Mouse (Mus musculus): ENCODE results near the gene Abca17. TPM values are rescaled to one million over a fixed set of nuclear protein-coding genes. Genes with fewer than 3 reads are reported as not detected.

Gene Abca17
- total RNA-seq, 2 experiments from 2014 or later, result 1.2 to 1.4 TPM

DNA sequence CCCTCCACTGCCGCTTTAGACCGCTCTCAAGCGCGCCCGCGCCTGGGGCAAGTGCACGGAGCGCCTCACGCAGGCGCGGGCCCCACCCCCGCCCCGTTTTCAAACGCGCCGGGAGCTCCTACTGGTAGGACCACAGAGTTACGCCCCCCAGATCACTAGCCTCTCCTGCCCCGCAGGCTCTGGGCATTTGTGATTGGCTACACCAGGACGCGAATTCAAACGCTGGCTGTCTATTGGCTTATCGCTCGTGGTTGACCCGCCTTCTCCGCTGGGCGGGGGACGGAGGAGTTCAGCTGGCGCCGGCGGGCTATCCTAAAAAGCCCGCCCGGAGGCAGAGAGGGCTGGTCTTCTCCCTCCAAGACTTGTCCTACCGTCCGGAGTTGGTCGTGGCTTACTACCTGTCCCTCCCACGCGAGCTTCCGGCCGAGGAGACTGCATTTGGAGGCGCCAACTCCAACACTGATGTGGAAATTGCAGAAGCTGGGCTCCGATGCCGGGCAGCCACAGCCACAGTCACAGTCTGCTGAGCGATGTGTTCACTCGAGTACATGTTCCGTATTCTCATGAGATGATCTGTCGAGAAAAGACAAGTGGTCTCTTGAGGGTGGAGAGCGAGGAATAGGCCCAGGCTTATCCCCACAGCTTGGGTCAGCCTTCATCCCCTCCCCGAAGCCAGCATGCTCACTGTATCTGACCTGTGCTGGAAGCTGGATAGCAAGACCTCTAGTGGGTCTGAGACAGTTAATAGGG is 99.4 kb downstream of the Abca17 start, which contains the start of gene Ccnf:
Gene Ccnf, minus strand, starts transcription at position 165 of the 750 bp plus-strand sequence.
- peak; percentile 95 to 99 for DNase-seq (ENCODE audit: low spot score in 2 of 2)
- intact Hi-C loops (cut with DNase I), result loop anchor here (2.0 to 5.0 kb wide), 2 partner anchors 83 to 96 kb away; partner anchors contain the start of gene Atp6v0c

- DNase-seq (ENCODE audit: low spot score in 2 of 2), result no peak
- intact Hi-C loops (cut with DNase I), result loop anchor here (2.0 to 5.0 kb wide), 2 partner anchors 82 to 96 kb away; partner anchors contain the start of gene Atp6v0c
Measured at GRCm38 (mm10) chr17:24250988-24251319, 99.9 kb downstream of the Abca17 start.

- intact Hi-C loops (cut with DNase I), result no loop called here
- no peak for DNase-seq (ENCODE audit: low spot score in 2 of 2)
Measured at GRCm38 (mm10) chr17:24248641-24249040, 102.2 kb downstream of the Abca17 start.

DNA sequence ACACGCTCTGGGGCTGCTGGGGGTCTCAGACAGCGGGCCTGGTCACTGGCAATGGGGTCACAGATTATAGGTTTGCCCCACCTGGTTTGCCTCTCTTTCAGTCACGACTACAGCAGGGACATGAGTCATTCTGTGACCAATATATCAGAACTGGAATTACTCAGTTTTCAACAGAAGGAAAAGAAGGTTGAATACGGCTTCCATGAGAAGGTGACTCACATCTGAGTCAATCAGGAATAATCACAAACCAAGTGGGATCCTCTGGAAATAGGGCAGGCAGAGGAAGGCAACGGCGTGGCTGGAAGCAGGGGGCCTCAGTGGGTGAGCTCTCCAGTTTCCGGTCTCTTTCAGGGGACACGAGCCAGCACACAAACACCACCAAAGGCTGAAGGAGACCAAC is 106.8 kb downstream of the Abca17 start:
- DNase-seq (ENCODE audit: low spot score in 2 of 2), result peak; percentile 20 to 73

DNA sequence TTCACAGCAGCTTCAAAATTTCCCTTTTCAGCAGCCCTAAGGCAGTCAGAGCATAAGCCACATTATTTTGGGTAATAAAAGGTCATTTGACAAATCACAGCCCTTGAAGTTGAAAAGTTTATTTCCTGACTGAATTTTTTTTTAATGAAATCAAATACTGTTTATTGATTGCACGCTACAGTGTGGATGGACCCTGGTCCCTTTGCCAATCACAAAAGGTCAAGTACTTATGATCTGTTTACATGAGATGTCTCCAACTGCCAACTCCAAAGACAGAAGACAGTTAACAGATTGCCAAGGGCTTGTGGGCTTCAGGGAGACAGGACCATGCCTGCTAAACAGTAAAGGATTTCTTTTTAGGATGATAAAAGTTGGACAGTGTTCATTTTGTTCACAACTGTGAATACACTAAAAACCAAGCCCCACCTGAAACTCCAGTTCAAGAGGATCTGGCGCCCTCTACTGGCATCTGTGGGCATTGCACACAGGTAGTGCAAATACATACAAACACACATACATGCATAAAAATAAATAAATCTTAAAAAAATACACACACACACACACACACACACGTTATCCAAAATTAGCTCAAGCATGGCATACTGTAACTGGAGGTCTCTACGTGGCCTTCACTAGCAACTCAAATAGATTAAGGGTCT is 107.4 kb downstream of the Abca17 start:
- intact Hi-C loops (cut with DNase I), result no loop called here
- peak in 1 of 2 experiments; percentile 20 for DNase-seq (ENCODE audit: low spot score in 2 of 2)

More for the DNA sequence above, 106.8 kb downstream of the Abca17 start:
- intact Hi-C loops (cut with DNase I), result no loop called here

DNA sequence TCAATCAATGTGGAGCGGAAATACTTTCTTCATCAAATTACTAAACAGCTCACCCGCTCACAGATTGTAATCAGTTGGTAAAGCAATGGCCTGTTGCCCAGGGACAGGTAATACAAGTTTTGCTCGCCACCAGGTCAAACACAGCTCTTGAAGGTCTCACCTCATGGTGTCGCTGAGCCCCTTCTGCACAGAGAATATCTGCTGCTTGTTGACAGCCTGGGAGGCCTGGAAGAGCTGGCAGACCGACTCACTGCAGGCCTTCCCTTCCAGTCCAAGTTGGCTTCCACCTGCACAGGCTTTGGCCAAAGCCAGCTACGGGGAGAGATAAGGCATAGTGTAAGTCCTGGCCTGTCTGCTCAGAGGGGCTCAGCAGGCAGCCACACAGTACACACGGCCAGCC is 113.9 kb downstream of the Abca17 start:
- intact Hi-C loops (cut with DNase I), result no loop called here
- no peak for DNase-seq (ENCODE audit: low spot score in 2 of 2)

GRCm38 (mm10) chr17:24236479-24236878 is 114.4 kb downstream of the Abca17 start:
- intact Hi-C loops (cut with DNase I), result no loop called here
- DNase-seq (ENCODE audit: low spot score in 2 of 2), result no peak

GRCm38 (mm10) chr17:24227941-24228340 is 122.9 kb downstream of the Abca17 start:
- intact Hi-C loops (cut with DNase I), result no loop called here
- DNase-seq (ENCODE audit: low spot score in 2 of 2), result no peak

DNA sequence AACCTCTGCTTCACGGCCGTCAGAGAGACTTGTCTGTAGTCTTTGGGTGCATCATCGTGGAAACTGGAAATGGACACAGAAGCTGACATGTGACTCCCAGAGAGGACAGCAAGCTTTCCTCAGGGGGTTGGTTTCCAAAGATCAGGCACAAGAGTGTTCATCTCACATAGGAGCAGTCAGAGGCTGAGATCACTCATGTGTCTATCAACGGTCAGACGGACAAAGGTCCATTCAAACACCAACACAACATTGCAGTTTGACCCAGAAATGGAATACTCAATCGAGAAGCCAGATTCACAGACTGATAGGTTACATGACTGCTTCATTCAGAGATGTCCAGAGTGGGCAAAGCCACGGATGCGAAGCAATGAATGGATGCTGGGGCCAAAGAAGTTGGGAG is 124.1 kb downstream of the Abca17 start:
- no peak for DNase-seq (ENCODE audit: low spot score in 2 of 2)
- intact Hi-C loops (cut with DNase I), result no loop called here

- no peak for DNase-seq (ENCODE audit: low spot score in 2 of 2)
- intact Hi-C loops (cut with DNase I), result no loop called here
Measured at GRCm38 (mm10) chr17:24225851-24226250, 125.0 kb downstream of the Abca17 start.

DNA sequence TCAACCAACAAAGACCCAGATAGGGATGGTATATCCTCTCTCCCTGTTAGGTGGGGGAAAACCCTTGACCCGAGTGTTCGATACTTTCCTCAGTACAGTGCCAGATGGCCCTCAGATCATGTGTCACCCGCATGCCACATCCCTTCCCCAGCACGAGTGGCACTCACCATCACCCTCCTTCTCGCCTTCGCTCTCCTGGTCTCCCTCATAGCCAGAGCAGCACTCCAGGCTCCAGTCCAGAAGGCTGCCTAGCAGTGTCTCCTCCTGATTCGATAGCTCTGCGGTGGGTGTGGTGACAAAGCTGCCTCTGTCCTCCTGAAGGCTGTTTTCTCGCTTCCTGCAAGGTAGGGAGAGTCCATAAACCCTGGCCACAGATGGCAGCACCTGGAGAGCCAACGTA is 126.1 kb downstream of the Abca17 start:
- intact Hi-C loops (cut with DNase I), result no loop called here

GRCm38 (mm10) chr17:24223513-24223912 is 127.4 kb downstream of the Abca17 start:
- DNase-seq (ENCODE audit: low spot score in 2 of 2), result no peak
- intact Hi-C loops (cut with DNase I), result no loop called here

More for the DNA sequence above, 126.1 kb downstream of the Abca17 start:
- no peak for DNase-seq (ENCODE audit: low spot score in 2 of 2)

DNA sequence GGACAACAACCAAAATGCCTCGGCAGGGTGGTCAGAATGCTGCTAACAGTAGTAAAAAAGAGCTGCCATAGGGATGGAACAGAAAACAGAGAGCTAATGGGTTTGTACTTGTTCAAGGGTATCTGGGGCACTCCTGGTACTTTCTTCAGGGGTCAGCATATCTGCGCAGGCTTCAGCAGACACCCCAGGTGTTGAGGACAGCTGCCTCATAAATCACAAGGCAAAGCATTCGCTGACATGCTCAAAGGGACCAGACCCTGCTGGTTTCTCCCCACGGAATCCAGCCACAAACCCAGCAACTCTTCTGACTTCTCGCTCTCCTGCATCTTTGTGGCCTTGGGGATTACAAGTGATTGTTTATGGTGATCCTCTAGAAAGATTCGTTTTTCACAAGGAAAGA is 128.2 kb downstream of the Abca17 start:
- DNase-seq (ENCODE audit: low spot score in 2 of 2), result no peak
- intact Hi-C loops (cut with DNase I), result no loop called here

- DNase-seq (ENCODE audit: low spot score in 2 of 2), result peak; percentile 89 to 98
- intact Hi-C loops (cut with DNase I), result no loop called here
Measured at GRCm38 (mm10) chr17:24220435-24221411, 130.1 kb downstream of the Abca17 start, which contains the start of gene Tedc2. TSS of gene Tedc2 (minus strand) at chr17:24220851.

- intact Hi-C loops (cut with DNase I), result no loop called here
- DNase-seq (ENCODE audit: low spot score in 2 of 2), result no peak
Measured at GRCm38 (mm10) chr17:24216836-24217235, 134.0 kb downstream of the Abca17 start.

Small RNA genes lying within 50 kb of the gene (microRNA-seq; reads per million reads assigned to microRNA genes)
- 0 reads per million in 2 experiments for gene Gm24427
- gene Mir5134, result 1.2 to 4.0 reads per million in 2 experiments
- 0.34 to 1.2 reads per million in 2 experiments for gene Mir6965

Other genes with a start within 250 kb of the Abca17 start
- gene Pdpk1, start 200.1 kb downstream of the Abca17 start, total RNA-seq (2021), result 100 to 1,000 TPM; 109 to 112 TPM
- 10 to 100 TPM; 25.9 to 28.3 TPM for gene Amdhd2, start 187.3 kb downstream of the Abca17 start, total RNA-seq (2021)
- 1,000 to 10,000 TPM; 1,342 to 1,424 TPM for gene Atp6v0c, start 181.4 kb downstream of the Abca17 start, total RNA-seq (2021)
- gene Tbc1d24, start 145.5 kb downstream of the Abca17 start, total RNA-seq (2021), result 10 to 100 TPM; 63.7 to 68.9 TPM
- gene Ntn3, start 141.5 kb downstream of the Abca17 start, total RNA-seq (2021), result 10 to 100 TPM in 1 of 2 experiments, 1 to 10 TPM in 1; 9.8 to 10.8 TPM
- gene Tedc2, start 130.2 kb downstream of the Abca17 start, total RNA-seq (2021), result 1 to 10 TPM; 9.2 to 10.0 TPM
- gene Ccnf, start 99.6 kb downstream of the Abca17 start, total RNA-seq (2021), result 1 to 10 TPM; 6.5 to 6.9 TPM
- 10 to 100 TPM; 78.7 to 81.7 TPM for gene Abca3, start 882 bp upstream of the Abca17 start, total RNA-seq (2021)
- 100 to 1,000 TPM; 134 to 138 TPM for gene Rnps1, start 63.5 kb upstream of the Abca17 start, total RNA-seq (2021)
- 10 to 100 TPM; 21.4 to 28.1 TPM for gene Eci1, start 75.6 kb upstream of the Abca17 start, total RNA-seq (2021)
- gene Dnase1l2, start 92.0 kb upstream of the Abca17 start, total RNA-seq (2021), result 1 to 10 TPM; 6.4 to 8.1 TPM
- 10 to 100 TPM; 30.4 to 33.2 TPM for gene E4f1, start 119.2 kb upstream of the Abca17 start, total RNA-seq (2021)
- 10 to 100 TPM; 70.2 to 72.3 TPM for gene Pgp, start 119.3 kb upstream of the Abca17 start, total RNA-seq (2021)
- 1 to 10 TPM; 1.4 to 1.6 TPM for gene Bricd5, start 122.8 kb upstream of the Abca17 start, total RNA-seq (2021)
- 10 to 100 TPM; 30.0 to 32.2 TPM for gene Mlst8, start 128.0 kb upstream of the Abca17 start, total RNA-seq (2021)
- gene Caskin1, start 137.5 kb upstream of the Abca17 start, total RNA-seq (2021), result 100 to 1,000 TPM; 115 to 121 TPM
- 10 to 100 TPM; 75.1 to 77.7 TPM for gene Traf7, start 176.9 kb upstream of the Abca17 start, total RNA-seq (2021)
- 10 to 100 TPM; 53.4 to 59.5 TPM for gene Rab26, start 183.1 kb upstream of the Abca17 start, total RNA-seq (2021)
- 10 to 100 TPM; 66.4 to 84.7 TPM for gene Pkd1, start 198.8 kb upstream of the Abca17 start, total RNA-seq (2021)